Mouse (Mus musculus) ES-Bruce4 (cell line): Measurements from ENCODE around the gene Pde7b. TPM values are rescaled to one million over a fixed set of nuclear protein-coding genes. Genes with fewer than 3 reads are reported as not detected.

Experiments
- H3K27ac ChIP-seq: 2 replicates; pipeline ENCODE4 v1.5.1; 2012; ENCODE audit warnings: low read length, inconsistent platforms; ENCODE audit not compliant: insufficient read depth
- H3K27me3 ChIP-seq: 2 replicates; pipeline ENCODE4 v1.6.1; 2012; ENCODE audit warnings: mild to moderate bottlenecking, low read length, inconsistent platforms; ENCODE audit not compliant: control insufficient read depth, poor library complexity, insufficient read depth, severe bottlenecking
- H3K36me3 ChIP-seq: 2 replicates; pipeline ENCODE4 v1.6.1; 2012; ENCODE audit warnings: inconsistent platforms, mild to moderate bottlenecking, low read length, moderate library complexity; ENCODE audit not compliant: control insufficient read depth, poor library complexity, insufficient read depth, severe bottlenecking
- H3K4me1 ChIP-seq: one replicate; pipeline ENCODE4 v1.8.1; 2011; ENCODE audit warnings: low read length; ENCODE audit not compliant: control insufficient read depth, insufficient read depth
- H3K4me3 ChIP-seq: 2 replicates; pipeline ENCODE4 v1.5.1; 2011; ENCODE audit warnings: low read depth, mild to moderate bottlenecking, low read length
- H3K9ac ChIP-seq: 2 replicates; pipeline ENCODE4 v1.6.1; 2012; ENCODE audit warnings: low read depth, mild to moderate bottlenecking, inconsistent platforms; ENCODE audit not compliant: poor library complexity, severe bottlenecking
- H3K9me3 ChIP-seq: replicated peaks from 2 replicates; pipeline ENCODE4 v1.6.1; 2012; ENCODE audit warnings: mild to moderate bottlenecking, low read length, inconsistent platforms; ENCODE audit not compliant: control insufficient read depth, poor library complexity, insufficient read depth, severe bottlenecking
- CTCF ChIP-seq: IDR thresholded peaks from one replicate; pipeline ENCODE4 v1.8.1; 2011; ENCODE audit warnings: low read depth, low read length
- EP300 ChIP-seq: IDR thresholded peaks from 2 replicates; pipeline ENCODE4 v1.6.1; 2011; ENCODE audit warnings: low read depth, low read length; ENCODE audit not compliant: insufficient read depth
- POLR2A ChIP-seq: IDR thresholded peaks from one replicate; pipeline ENCODE4 v1.8.1; 2011; ENCODE audit warnings: low read length; ENCODE audit not compliant: insufficient read depth
- polyA plus RNA-seq: library from polyadenylated mRNA; stranded (reverse); fragments of >200 nt; gene quantifications from 2 replicates; pipeline ENCODE4 v1.2.4, GENCODE M21; 2011; ENCODE audit warnings: low read depth; ENCODE audit not compliant: missing spikeins, insufficient read depth, insufficient read length

Gene Pde7b
- polyA plus RNA-seq, 1 experiment: 0.18 TPM

DNA sequence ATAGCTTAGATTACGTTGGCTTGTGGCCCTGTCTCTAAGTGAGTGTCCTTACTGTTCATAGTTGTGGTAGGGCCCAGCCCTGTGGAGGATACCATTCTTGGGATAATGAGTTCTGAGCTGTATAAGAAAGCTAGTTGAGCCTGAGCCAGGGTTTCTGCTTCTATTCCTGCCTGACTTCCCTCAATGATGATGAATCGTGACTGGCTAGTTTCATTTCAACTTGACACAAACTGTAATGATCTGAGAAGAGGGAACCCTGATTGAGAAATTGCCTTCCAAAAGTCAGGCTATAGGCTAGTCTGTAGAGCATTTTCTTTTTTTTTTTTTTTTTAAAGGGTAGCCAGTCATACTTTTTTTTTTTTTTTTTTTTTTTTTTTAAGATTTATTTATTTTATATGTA, 376.0 kb downstream of the Pde7b start:
- Histone ChIP-seq H3K4me1 (no peaks in the 10 kb centered on the region), H3K27me3 (no peaks in the 10 kb centered on the region), H3K4me3 (no peak overlapping the region), H3K36me3 (peaks cover 20% of the 10 kb centered on the region), H3K27ac (no peak overlapping the region), H3K9me3 (no peaks in the 10 kb centered on the region), H3K9ac (no peak overlapping the region)
- no peak for TF ChIP-seq CTCF
- no peak for TF ChIP-seq POLR2A
- TF ChIP-seq EP300: no peak

Other genes starting within 250 kb of the Pde7b start
- 11.2 and 12.7 TPM in 2 replicates for gene Ahi1, start 227.5 kb upstream of the Pde7b start, polyA plus RNA-seq